Mouse (Mus musculus): ENCODE data around the gene Gm648.

DNA sequence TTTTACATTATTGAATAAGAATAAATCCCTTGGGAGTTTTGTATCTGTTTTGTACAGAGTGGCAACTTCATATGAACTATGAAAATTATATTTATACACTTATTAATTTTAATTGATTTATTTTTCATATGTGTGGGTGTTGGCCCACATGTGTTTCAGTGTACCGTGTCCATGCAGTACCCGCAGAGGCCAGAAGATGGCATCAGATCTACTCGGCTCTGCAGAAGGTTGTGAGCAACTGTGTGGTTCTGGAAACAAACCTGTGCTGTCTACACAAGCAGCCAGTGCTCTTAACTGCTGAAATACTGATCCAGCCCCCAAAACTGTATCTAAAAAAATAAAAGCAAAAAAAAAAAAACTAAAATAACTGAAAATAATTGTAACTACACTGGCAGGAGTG lies 18.1 kb downstream of the Gm648 start:
- TF ChIP-seq ZNF384 (IDR thresholded peaks at IDR 0.05; ENCODE audit: low read depth, low read length) (no peak), ZC3H11A (IDR thresholded peaks at IDR 0.05; ENCODE audit: borderline replicate concordance, low read depth, low read length) (no peak), MAFK (IDR thresholded peaks at IDR 0.05; ENCODE audit: insufficient read depth, low read depth, low read length) (no peak), HCFC1 (IDR thresholded peaks at IDR 0.05; ENCODE audit: borderline replicate concordance, insufficient read depth, low read length) (no peak)
